Mouse (Mus musculus) heart, embryonic 15.5 days (tissue): ENCODE data around the gene Ppm1j. TPM values are rescaled to one million over a fixed set of nuclear protein-coding genes. Genes with fewer than 3 reads are reported as not detected.

ENCODE experiments used
- ATAC-seq: fragments of 200-750 bp; cut with Nextera tagmentation; replicated peaks from 2 replicates; pipeline ENCODE4 v1.8.0; 2017; ENCODE audit warnings: low read depth, moderate TSS enrichment; ENCODE audit not compliant: insufficient number of reproducible peaks, insufficient read depth, low FRiP score
- H3K27ac ChIP-seq: fragments of 300-500 bp; sonication (generic); 2 replicates; pipeline ENCODE4 v1.5.1; 2015; ENCODE audit warnings: mild to moderate bottlenecking, inconsistent platforms
- H3K27me3 ChIP-seq: fragments of 300-500 bp; sonication (generic); 2 replicates; pipeline ENCODE4 v1.6.1; 2015; ENCODE audit warnings: inconsistent platforms
- H3K36me3 ChIP-seq: fragments of 300-500 bp; sonication (generic); 2 replicates; pipeline ENCODE4 v1.6.1; 2015; ENCODE audit warnings: mild to moderate bottlenecking, inconsistent platforms
- H3K4me1 ChIP-seq: fragments of 300-500 bp; sonication (generic); replicated peaks from 2 replicates; pipeline ENCODE4 v1.6.1; 2015; ENCODE audit warnings: inconsistent platforms
- H3K4me2 ChIP-seq: fragments of 300-500 bp; sonication (generic); 2 replicates; pipeline ENCODE4 v1.6.1; 2015; ENCODE audit warnings: inconsistent platforms, mild to moderate bottlenecking, moderate library complexity
- H3K4me3 ChIP-seq: fragments of 300-500 bp; sonication (generic); 2 replicates; pipeline ENCODE4 v1.5.1; 2015; ENCODE audit warnings: mild to moderate bottlenecking, inconsistent platforms
- H3K9ac ChIP-seq: fragments of 300-500 bp; sonication (generic); 2 replicates; pipeline ENCODE4 v1.6.1; 2015; ENCODE audit warnings: mild to moderate bottlenecking, inconsistent platforms
- H3K9me3 ChIP-seq: fragments of 300-500 bp; sonication (generic); replicated peaks from 2 replicates; pipeline ENCODE4 v1.6.1; 2016; ENCODE audit warnings: inconsistent platforms
- WGBS: fragments of 180-500 bp; shearing (Covaris S2); methylation state at CpG from one replicate; pipeline ENCODE4 v1.1.7; 2015; ENCODE audit warnings: mixed read lengths; 5-methylcytosine and 5-hydroxymethylcytosine counted together
- polyA plus RNA-seq: library from polyadenylated mRNA; unstranded; fragments of >200 nt; fragmentation: Nextera tagmentation; extraction: Ambion mirVana; gene quantifications from 2 replicates; pipeline ENCODE4 v1.2.1, GENCODE M21; 2015

Ppm1j gene
- polyA plus RNA-seq, 1 experiment from 2014 or later: 33.9 TPM

GRCm38 (mm10) chr3:104815346-104815745, 34.5 kb downstream of the Ppm1j start:
- Histone ChIP-seq H3K4me1 (peaks cover 42% of the 10 kb centered on the region), H3K4me2 (no peak overlapping the region), H3K27me3 (no peaks in the 10 kb centered on the region), H3K4me3 (no peak overlapping the region), H3K36me3 (no peaks in the 10 kb centered on the region), H3K9ac (no peak overlapping the region), H3K9me3 (no peaks in the 10 kb centered on the region), H3K27ac (no peak overlapping the region)
- ATAC-seq: no peak
- 94% methylated on average over 2 of the region's 2 CpGs for WGBS

- H3K4me2 ChIP-seq: no peak overlapping the region
- no peaks in the 10 kb centered on the region for H3K27me3 ChIP-seq
- no peak overlapping the region for H3K4me3 ChIP-seq
- ATAC-seq: no peak
- no peak overlapping the region for H3K27ac ChIP-seq
- H3K9ac ChIP-seq: no peak overlapping the region
- no peaks in the 10 kb centered on the region for H3K36me3 ChIP-seq
- H3K9me3 ChIP-seq: no peaks in the 10 kb centered on the region
- 92% methylated on average over 7 of the region's 7 CpGs for WGBS
- H3K4me1 ChIP-seq: peaks cover 50% of the 10 kb centered on the region
Measured at GRCm38 (mm10) chr3:104816130-104816529, 35.3 kb downstream of the Ppm1j start.

- Histone ChIP-seq H3K36me3 (peaks cover 6% of the 10 kb centered on the region; the same call in 1 of the 2 replicates), H3K9me3 (no peaks in the 10 kb centered on the region), H3K4me3 (peak overlapping the region; percentile 81), H3K27ac (peak overlapping the region; percentile 96), H3K9ac (peak overlapping the region; percentile 94), H3K4me1 (peaks cover 46% of the 10 kb centered on the region), H3K4me2 (peak overlapping the region; percentile 76), H3K27me3 (no peaks in the 10 kb centered on the region)
- peak; percentile 69 for ATAC-seq
- 1% methylated on average over 46 of the region's 46 CpGs for WGBS
Measured at GRCm38 (mm10) chr3:104817481-104817990, 36.7 kb downstream of the Ppm1j start.

GRCm38 (mm10) chr3:104817991-104818748, 37.3 kb downstream of the Ppm1j start, which contains the start of gene Mov10:
Gene Mov10 (minus strand): TSS chr3:104818563.
- H3K4me2 ChIP-seq: peak within 1 kb of the TSS; percentile 76
- H3K4me3 ChIP-seq: peak within 1 kb of the TSS; percentile 81
- peaks cover 46% of the 10 kb centered on the region for H3K4me1 ChIP-seq
- no peaks in the 10 kb centered on the region for H3K9me3 ChIP-seq
- WGBS: under 1% methylated on average over 40 of the region's 40 CpGs
- peaks cover 6% of the 10 kb centered on the region; the same call in 1 of the 2 replicates for H3K36me3 ChIP-seq
- peak within 1 kb of the TSS; percentile 94 for H3K9ac ChIP-seq
- H3K27me3 ChIP-seq: no peaks in the 10 kb centered on the region
- peak; percentile 86 for ATAC-seq
- H3K27ac ChIP-seq: peak within 1 kb of the TSS; percentile 96

- peaks cover 46% of the 10 kb centered on the region for H3K4me1 ChIP-seq
- H3K27me3 ChIP-seq: no peaks in the 10 kb centered on the region
- no peak for ATAC-seq
- H3K36me3 ChIP-seq: peaks cover 6% of the 10 kb centered on the region; the same call in 1 of the 2 replicates
- no peaks in the 10 kb centered on the region for H3K9me3 ChIP-seq
- 6% methylated on average over 3 of the region's 3 CpGs for WGBS
- H3K9ac ChIP-seq: peak overlapping the region; percentile 94
- peak overlapping the region; percentile 76 for H3K4me2 ChIP-seq
- H3K27ac ChIP-seq: peak overlapping the region; percentile 96
- peak overlapping the region; percentile 81 for H3K4me3 ChIP-seq
Measured at GRCm38 (mm10) chr3:104818749-104819134, 37.9 kb downstream of the Ppm1j start.

GRCm38 (mm10) chr3:104820426-104820825, 39.6 kb downstream of the Ppm1j start:
- H3K4me1 ChIP-seq: peaks cover 43% of the 10 kb centered on the region
- no peak overlapping the region for H3K9ac ChIP-seq
- no peak for ATAC-seq
- no peak overlapping the region for H3K4me2 ChIP-seq
- no peaks in the 10 kb centered on the region for H3K27me3 ChIP-seq
- no peak overlapping the region for H3K4me3 ChIP-seq
- H3K9me3 ChIP-seq: no peaks in the 10 kb centered on the region
- peak overlapping the region; percentile 96 for H3K27ac ChIP-seq
- H3K36me3 ChIP-seq: peaks cover 10% of the 10 kb centered on the region
- 50% methylated on average over 1 of the region's 1 CpGs for WGBS

GRCm38 (mm10) chr3:104822413-104822812, 41.6 kb downstream of the Ppm1j start:
- Histone ChIP-seq H3K9ac (no peak overlapping the region), H3K27ac (no peak overlapping the region), H3K4me3 (no peak overlapping the region), H3K4me1 (peaks cover 27% of the 10 kb centered on the region), H3K27me3 (no peaks in the 10 kb centered on the region), H3K4me2 (no peak overlapping the region), H3K36me3 (peaks cover 22% of the 10 kb centered on the region), H3K9me3 (no peaks in the 10 kb centered on the region)
- 83% methylated on average over 3 of the region's 3 CpGs for WGBS
- ATAC-seq: no peak

Other genes starting within 250 kb of the Ppm1j start
- gene Slc16a1, start 142.4 kb upstream of the Ppm1j start, polyA plus RNA-seq: 70.7 and 70.8 TPM in 2 replicates
- gene Fam19a3, start 784 bp downstream of the Ppm1j start, polyA plus RNA-seq: 0.78 and 0.95 TPM in 2 replicates
- gene Rhoc, start 7.3 kb downstream of the Ppm1j start, polyA plus RNA-seq: 170 and 177 TPM in 2 replicates
- gene Mov10, start 37.5 kb downstream of the Ppm1j start, polyA plus RNA-seq: 24.4 and 34.9 TPM in 2 replicates
- gene St7l, start 82.9 kb downstream of the Ppm1j start, polyA plus RNA-seq: 25.3 and 26.9 TPM in 2 replicates
- 149 and 169 TPM in 2 replicates for gene Capza1, start 83.4 kb downstream of the Ppm1j start, polyA plus RNA-seq
- 1.3 and 2.0 TPM in 2 replicates for gene Wnt2b, start 180.9 kb downstream of the Ppm1j start, polyA plus RNA-seq